Mouse (Mus musculus): ENCODE measurements at regions not wholly inside any gene's neighbourhood (a gene's known extent, or its start where the extent isn't known, plus 50 kb on each side); places are given as distances from the start of the nearest gene placed in this dataset.

DNA sequence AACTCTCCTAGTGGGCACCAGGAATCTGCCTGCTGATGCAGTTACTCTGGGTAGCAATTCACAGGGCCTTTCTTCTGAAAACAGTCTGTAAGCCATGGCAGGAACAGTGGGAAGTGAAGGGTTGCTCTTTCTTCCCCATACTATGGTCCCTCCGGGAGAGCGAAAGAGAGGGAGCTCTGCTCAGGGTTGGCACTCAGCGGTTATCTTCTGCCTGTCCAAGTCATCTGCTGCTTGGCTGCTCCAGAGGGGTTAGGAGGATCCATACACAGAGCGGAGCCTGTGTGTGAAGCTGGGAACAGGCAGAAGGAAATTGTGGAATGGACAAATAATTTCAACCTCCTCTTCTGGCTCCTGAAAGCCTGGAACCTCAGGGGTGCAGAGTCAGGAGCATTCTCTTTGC, 200.6 kb upstream of the Nxpe4 start:
- TF ChIP-seq CTCF (IDR thresholded peaks at IDR 0.05; ENCODE audit: extremely low read depth, insufficient read depth, low read length) (no peak), POLR2A (IDR thresholded peaks at IDR 0.05; ENCODE audit: extremely low read depth, insufficient read depth, low read length) (no peak)
